Mouse (Mus musculus) cortical plate, adult 2 months (tissue): ENCODE data around the gene Cyb5d1. TPM values are rescaled to one million over a fixed set of nuclear protein-coding genes. Genes with fewer than 3 reads are reported as not detected.

Experiments used
- H3K27ac ChIP-seq: fragments of 200-500 bp; 2 replicates; pipeline ENCODE4 v1.5.1; 2012; ENCODE audit warnings: low read length, control low read depth, inconsistent platforms; ENCODE audit not compliant: insufficient read depth
- H3K4me1 ChIP-seq: fragments of 200-500 bp; 2 replicates; pipeline ENCODE4 v1.6.1; 2011; ENCODE audit warnings: low read length; ENCODE audit not compliant: control insufficient read depth, insufficient read depth
- H3K4me3 ChIP-seq: fragments of 200-500 bp; 2 replicates; pipeline ENCODE4 v1.5.1; 2011; ENCODE audit warnings: mild to moderate bottlenecking, low read length, control low read depth; ENCODE audit not compliant: insufficient read depth
- CTCF ChIP-seq: fragments of 200-500 bp; IDR thresholded peaks from 2 replicates; pipeline ENCODE4 v1.5.1; 2011; ENCODE audit warnings: mild to moderate bottlenecking, control low read depth, low read length; ENCODE audit not compliant: insufficient read depth; ENCODE audit errors: extremely low read depth
- POLR2A ChIP-seq: fragments of 200-500 bp; IDR thresholded peaks from 2 replicates; pipeline ENCODE4 v1.6.1; 2011; ENCODE audit warnings: mild to moderate bottlenecking, low read length, control low read depth; ENCODE audit not compliant: insufficient read depth; ENCODE audit errors: extremely low read depth
- polyA plus RNA-seq: library from polyadenylated mRNA; depleted of rRNA; stranded (reverse); fragments of >200 nt; gene quantifications from 2 replicates; pipeline ENCODE4 v1.2.3, GENCODE M21; 2012

The Cyb5d1 gene
- polyA plus RNA-seq, 1 experiment, result 35.6 TPM

- Histone ChIP-seq H3K27ac (peak overlapping the region; percentile 94), H3K4me3 (peak overlapping the region; percentile 63), H3K4me1 (peaks cover 6% of the 10 kb centered on the region)
- TF ChIP-seq CTCF (no peak), POLR2A (no peak)
These were observed 15.1 kb upstream of the Cyb5d1 start for GRCm38 (mm10) chr11:69410310-69411072.

DNA sequence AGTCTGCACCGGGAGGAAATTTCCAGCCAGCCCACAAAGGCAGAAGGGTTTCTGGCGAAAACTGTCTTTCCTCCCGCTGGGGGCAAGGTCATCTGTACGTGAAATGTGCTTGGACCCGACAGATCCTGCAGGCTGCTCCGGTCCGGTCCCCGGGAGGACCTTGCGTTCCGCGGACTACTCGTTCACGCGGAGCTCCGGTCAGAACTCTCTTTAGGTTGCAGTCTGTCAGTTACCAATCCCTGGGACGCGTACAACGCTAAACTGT lies 14.5 kb upstream of the Cyb5d1 start:
- peak overlapping the region; percentile 63 for H3K4me3 ChIP-seq
- H3K4me1 ChIP-seq, result peaks cover 6% of the 10 kb centered on the region
- H3K27ac ChIP-seq, result peak overlapping the region; percentile 94
- TF ChIP-seq POLR2A, result no peak
- no peak for TF ChIP-seq CTCF

- H3K4me1 ChIP-seq, result peaks cover 6% of the 10 kb centered on the region
- H3K4me3 ChIP-seq, result peak overlapping the region; percentile 63
- TF ChIP-seq CTCF (no peak), POLR2A (peak; percentile 55)
- peak overlapping the region; percentile 94 for H3K27ac ChIP-seq
These were observed 14.1 kb upstream of the Cyb5d1 start for GRCm38 (mm10) chr11:69409378-69410044.

DNA sequence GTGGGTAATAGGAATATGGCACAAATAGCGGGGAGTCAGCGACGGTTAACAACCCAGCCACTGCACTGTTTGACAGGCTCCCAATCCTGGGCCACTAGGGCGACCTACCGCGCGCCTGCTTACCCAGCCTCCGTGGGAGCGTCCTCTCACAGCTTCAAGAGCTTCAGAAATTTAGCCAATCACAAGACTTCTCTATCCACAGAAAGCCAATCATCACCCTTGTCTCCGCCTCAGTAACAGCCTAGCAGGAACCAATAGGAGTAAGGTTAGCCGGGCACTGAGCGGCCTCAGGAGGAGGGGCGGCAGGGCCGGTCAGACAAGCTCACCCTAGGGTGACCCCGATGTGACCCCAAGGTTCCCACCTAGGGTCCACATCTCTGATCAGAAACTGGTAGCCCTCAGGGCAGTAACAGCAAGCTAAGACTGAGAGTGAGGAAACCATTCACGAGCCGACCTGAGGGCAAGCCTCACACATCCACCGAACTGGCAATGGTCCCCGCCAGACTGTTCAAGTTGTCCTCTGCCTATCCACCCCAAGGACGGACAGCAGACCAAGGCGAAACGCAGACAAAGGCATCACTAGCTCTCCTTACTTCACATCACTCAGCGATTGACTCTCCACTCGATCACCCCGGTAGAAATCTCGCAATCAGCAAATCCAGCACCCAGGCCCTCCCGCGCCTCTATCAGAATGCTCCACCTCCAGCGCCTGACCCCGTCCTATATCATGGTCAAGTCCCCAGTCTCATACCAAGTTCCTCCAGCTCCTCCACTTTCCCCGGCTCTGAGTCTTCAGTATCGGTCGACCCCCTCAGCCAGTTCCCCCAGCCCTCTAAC lies 13.3 kb upstream of the Cyb5d1 start:
- peaks cover 4% of the 10 kb centered on the region for H3K4me1 ChIP-seq

GRCm38 (mm10) chr11:69407724-69408004 lies 12.2 kb upstream of the Cyb5d1 start:
- H3K4me3 ChIP-seq, result no peak overlapping the region

More for the DNA sequence above, 13.3 kb upstream of the Cyb5d1 start:
- TF ChIP-seq POLR2A (peak; percentile 45; the same call in 1 of the 2 replicates), CTCF (no peak)
- H3K27ac ChIP-seq, result peak overlapping the region; percentile 68
- peak overlapping the region; percentile 63 for H3K4me3 ChIP-seq

DNA sequence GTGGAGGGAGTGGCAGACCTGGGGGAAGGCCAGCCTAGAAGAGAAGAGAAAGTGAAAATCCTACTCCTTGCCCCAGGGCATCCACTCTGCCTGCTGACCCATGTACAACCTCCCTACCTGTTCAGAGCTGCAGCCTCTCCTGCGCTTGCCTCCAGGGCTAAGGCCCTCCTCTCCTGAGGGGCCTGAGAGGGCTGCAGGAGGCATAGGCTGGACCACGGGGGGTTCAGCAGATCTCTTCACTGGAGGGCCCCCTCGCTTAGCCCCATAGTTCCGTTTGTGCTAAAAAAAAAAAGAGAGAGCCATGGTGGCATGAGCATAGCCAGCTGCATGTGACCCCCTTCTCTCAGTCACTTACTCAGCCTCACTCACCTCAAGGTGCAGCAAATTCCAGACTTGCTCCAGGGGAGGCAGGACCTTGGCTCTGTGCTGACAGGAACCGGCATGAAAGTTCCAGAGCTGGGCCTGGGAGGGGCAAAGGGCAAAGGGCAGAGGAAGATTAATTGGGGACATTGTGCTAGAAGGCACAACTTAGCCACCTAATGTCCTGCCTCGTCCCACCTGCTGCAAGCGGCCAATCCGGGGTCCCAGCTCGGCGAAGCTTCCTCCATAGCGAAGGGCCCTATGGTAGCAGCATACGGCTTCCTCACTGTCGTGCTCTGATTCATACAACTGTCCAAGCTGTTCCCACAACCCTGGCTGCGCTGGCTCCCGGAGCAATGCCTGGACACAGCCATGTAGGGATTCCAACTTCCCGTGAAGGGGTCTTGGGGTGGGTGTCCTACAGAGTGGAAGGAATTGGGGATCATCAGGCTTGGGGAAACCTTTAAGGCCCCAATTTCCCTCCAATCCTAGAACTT lies 11.7 kb upstream of the Cyb5d1 start:
- no peak for TF ChIP-seq POLR2A
- TF ChIP-seq CTCF, result no peak
- Histone ChIP-seq H3K27ac (no peak overlapping the region), H3K4me1 (peaks cover 4% of the 10 kb centered on the region), H3K4me3 (no peak overlapping the region)

More at GRCm38 (mm10) chr11:69407724-69408004, 12.2 kb upstream of the Cyb5d1 start:
- Histone ChIP-seq H3K4me1 (peaks cover 4% of the 10 kb centered on the region), H3K27ac (no peak overlapping the region)
- TF ChIP-seq CTCF (no peak), POLR2A (no peak)

DNA sequence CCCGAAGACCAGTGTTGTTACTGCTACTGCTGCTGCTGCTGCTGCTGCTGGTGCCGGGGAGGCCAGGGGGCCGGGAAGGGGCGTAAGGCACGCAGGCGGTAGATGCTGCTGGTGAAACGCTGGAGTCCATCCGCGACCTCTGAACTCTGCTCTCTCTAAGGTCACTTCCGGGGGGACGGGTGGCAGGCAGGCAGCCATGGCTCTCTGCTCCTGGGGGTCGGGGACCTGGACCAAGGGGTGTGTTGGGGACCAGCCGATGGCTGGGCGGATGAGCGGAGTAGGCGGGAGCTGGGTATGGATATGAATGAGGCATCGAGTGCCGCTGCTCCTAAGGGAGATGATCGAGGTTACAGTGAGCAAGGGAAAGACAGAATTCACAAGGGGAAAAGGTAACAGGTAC lies 10.9 kb upstream of the Cyb5d1 start:
- Histone ChIP-seq H3K27ac (no peak overlapping the region), H3K4me3 (no peak overlapping the region), H3K4me1 (peaks cover 1% of the 10 kb centered on the region; the same call in 1 of the 2 replicates)
- TF ChIP-seq POLR2A (no peak), CTCF (no peak)

DNA sequence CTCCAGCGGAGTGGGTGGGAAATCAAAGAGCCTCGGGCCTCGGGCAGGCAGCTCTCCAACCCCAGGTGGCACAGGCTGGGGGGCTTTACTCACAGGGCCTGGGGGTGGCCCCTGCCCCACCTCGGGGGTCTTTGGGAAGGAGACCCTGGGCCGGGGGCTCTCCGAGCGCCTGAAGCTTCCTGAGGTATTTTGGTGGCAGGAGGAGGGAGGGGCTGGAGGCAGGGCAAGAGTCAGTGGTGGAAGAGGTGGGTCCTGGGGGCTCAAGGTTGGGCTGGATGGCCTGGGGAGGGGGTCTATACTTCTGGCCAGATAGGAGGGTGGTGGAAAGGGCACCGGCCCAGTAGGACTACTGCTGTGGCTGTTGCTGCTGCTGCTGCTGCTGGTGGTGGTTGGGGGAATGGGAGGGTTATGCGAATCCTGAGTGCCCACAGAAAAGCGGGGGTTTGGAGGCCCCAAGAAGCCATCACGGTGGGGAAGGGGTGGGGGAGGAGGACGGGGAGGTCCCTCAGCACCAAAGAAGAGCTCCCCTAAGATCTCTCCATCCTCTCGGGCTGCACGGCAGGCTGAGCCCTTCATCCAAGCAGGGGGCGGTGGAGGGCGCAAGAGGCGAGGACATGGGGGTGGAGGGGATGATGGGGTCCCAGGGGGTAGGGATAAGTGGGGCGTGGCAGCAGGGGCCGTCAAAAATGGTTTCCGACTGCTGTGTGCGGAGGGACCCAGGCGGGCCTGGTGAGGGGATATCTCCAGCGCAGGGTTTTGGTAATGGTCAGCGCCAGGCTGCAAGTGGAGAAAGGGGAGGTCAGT lies 10.2 kb upstream of the Cyb5d1 start:
- Histone ChIP-seq H3K4me1 (peaks cover 1% of the 10 kb centered on the region; the same call in 1 of the 2 replicates), H3K4me3 (no peak overlapping the region), H3K27ac (no peak overlapping the region)
- TF ChIP-seq POLR2A (no peak), CTCF (no peak)
